Mouse (Mus musculus): ENCODE measurements around the gene Csnka2ip. TPM values are rescaled to one million over a fixed set of nuclear protein-coding genes. Genes with fewer than 3 reads are reported as not detected.

Csnka2ip gene
- polyA plus RNA-seq, 1 experiment from 2014 or later = not detected

- no peaks in the 10 kb centered on the region for H3K9me3 ChIP-seq
- H3K27ac ChIP-seq = no peak overlapping the region
- H3K9ac ChIP-seq = no peak overlapping the region
- 79% methylated on average over 1 of the region's 1 CpGs for WGBS
- no peaks in the 10 kb centered on the region for H3K27me3 ChIP-seq (replicated peaks)
- H3K4me1 ChIP-seq = no peaks in the 10 kb centered on the region
- H3K4me3 ChIP-seq = no peak overlapping the region
- H3K36me3 ChIP-seq = no peaks in the 10 kb centered on the region
- H3K4me2 ChIP-seq (replicated peaks) = no peak overlapping the region
- ATAC-seq (ENCODE audit: low FRiP score, low read depth) = no peak
Measured at GRCm38 (mm10) chr16:64563081-64563480, 39.1 kb downstream of the Csnka2ip start.

- H3K9ac ChIP-seq = no peak overlapping the region
- no peaks in the 10 kb centered on the region for H3K27me3 ChIP-seq (replicated peaks)
- no peak overlapping the region for H3K4me2 ChIP-seq (replicated peaks)
- H3K4me3 ChIP-seq = no peak overlapping the region
- peak; percentile 48; the same call in 1 of the 2 replicates for ATAC-seq (ENCODE audit: low FRiP score, low read depth)
- WGBS = 38% methylated on average over 2 of the region's 2 CpGs
- H3K9me3 ChIP-seq = no peaks in the 10 kb centered on the region
- no peak overlapping the region for H3K27ac ChIP-seq
- no peaks in the 10 kb centered on the region for H3K36me3 ChIP-seq
- no peaks in the 10 kb centered on the region for H3K4me1 ChIP-seq
Measured at GRCm38 (mm10) chr16:64558518-64558917, 43.7 kb downstream of the Csnka2ip start.

DNA sequence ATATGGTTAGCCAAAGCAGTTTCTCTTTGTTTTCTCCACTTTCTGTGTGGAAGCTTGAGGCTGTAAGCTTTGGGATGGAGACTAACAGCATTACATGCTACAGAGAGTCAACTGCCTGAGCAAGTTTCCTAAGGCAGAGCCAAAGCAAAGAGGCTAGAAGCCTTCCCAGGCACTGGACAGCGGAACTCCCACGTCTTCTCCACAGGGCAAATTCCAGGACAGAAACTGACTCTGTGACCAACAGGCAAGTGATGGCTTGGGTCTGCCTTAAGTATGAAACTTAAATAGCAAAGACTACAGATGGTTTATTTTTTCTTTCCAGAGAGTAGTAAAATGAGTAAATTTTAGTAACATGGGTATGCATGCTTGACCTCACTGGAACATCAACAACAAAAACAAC, 75.3 kb downstream of the Csnka2ip start:
- Histone ChIP-seq H3K4me3 (no peak overlapping the region), H3K4me1 (no peaks in the 10 kb centered on the region; the same call in 1 of the 2 replicates), H3K9me3 (no peaks in the 10 kb centered on the region), H3K36me3 (no peaks in the 10 kb centered on the region), H3K4me2 (replicated peaks) (no peak overlapping the region), H3K9ac (no peak overlapping the region), H3K27ac (no peak overlapping the region), H3K27me3 (replicated peaks) (no peaks in the 10 kb centered on the region)
- ATAC-seq (ENCODE audit: low FRiP score, low read depth) = no peak
- WGBS = 89% methylated on average over 2 of the region's 2 CpGs

DNA sequence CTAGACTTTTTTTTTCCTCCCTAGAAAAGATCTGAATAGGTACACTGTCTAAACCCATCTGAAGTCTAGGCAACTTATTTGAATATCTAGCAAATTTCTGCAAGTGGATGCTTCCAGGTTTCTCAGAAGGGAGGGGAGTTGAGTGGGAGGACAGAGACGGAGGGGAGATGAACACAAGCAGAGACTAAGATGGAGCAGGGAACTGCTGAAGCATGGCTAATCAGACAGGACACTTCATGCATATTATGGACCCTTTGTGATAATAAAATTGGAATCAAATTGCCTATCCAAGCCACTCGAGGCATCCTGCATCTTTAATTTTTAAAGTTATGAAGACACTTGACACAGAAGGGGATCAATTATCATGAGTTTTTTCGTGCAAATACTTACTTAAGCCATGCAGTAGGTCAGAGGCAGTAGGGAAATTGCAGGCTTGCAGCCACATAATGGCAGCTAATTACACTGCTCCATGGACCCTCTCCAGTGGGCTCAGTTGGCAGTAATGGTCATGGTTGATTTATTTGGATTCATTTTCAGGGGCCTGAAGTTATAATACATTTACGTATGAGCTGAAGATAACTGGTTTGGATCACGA, 78.1 kb downstream of the Csnka2ip start:
- Histone ChIP-seq H3K27ac (no peak overlapping the region), H3K4me3 (no peak overlapping the region), H3K36me3 (no peaks in the 10 kb centered on the region), H3K9ac (no peak overlapping the region), H3K4me1 (no peaks in the 10 kb centered on the region; the same call in 1 of the 2 replicates), H3K27me3 (replicated peaks) (no peaks in the 10 kb centered on the region), H3K9me3 (no peaks in the 10 kb centered on the region), H3K4me2 (replicated peaks) (no peak overlapping the region)
- ATAC-seq (ENCODE audit: low FRiP score, low read depth) = peak; percentile 88
- whole genome bisulfite sequencing = 37% methylated on average over 5 of the region's 5 CpGs

DNA sequence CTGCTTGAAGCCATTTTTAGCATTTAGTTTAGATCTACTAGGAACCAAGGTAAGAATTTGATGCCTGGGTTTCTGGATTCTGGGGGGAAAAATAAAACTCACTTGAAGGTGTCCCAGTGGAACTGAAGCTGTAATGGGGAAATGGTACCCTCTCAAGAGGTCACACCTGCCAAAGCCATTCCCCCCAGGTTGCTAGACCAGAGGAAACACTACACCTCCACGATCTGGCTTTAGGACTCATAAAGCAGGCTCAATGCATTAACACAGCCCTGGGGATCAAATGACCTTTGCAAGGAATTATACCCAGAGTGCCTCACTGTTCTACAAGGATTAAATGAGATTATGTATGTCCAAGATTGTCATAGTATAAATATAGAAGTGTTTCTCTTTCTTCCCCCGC, 88.8 kb downstream of the Csnka2ip start:
- no peak overlapping the region for H3K4me3 ChIP-seq
- H3K4me2 ChIP-seq (replicated peaks) = no peak overlapping the region
- H3K9ac ChIP-seq = no peak overlapping the region
- 58% methylated on average over 2 of the region's 2 CpGs for WGBS
- no peaks in the 10 kb centered on the region for H3K27me3 ChIP-seq (replicated peaks)
- no peak overlapping the region for H3K27ac ChIP-seq
- no peaks in the 10 kb centered on the region for H3K4me1 ChIP-seq
- no peak for ATAC-seq (ENCODE audit: low FRiP score, low read depth)
- no peaks in the 10 kb centered on the region for H3K36me3 ChIP-seq
- no peaks in the 10 kb centered on the region for H3K9me3 ChIP-seq

Other genes with a start within 250 kb of the Csnka2ip start
- gene 4930453N24Rik, start 168.8 kb upstream of the Csnka2ip start, polyA plus RNA-seq (2016; fragmentation: Nextera tagmentation; extraction: Ambion mirVana) = 26.9 and 27.5 TPM in 2 replicates
- gene Zfp654, start 249.2 kb upstream of the Csnka2ip start, polyA plus RNA-seq (2016; fragmentation: Nextera tagmentation; extraction: Ambion mirVana) = 9.5 and 9.7 TPM in 2 replicates
- 96.8 and 104 TPM in 2 replicates for gene Cggbp1, start 249.6 kb upstream of the Csnka2ip start, polyA plus RNA-seq (2016; fragmentation: Nextera tagmentation; extraction: Ambion mirVana)

All from neural tube, embryonic 12.5 days (tissue).